Mouse (Mus musculus) CH12.LX (cell line): ENCODE results near the gene Galm. TPM values are rescaled to one million over a fixed set of nuclear protein-coding genes. Genes with fewer than 3 reads are reported as not detected.
A peak's percentile ranks its signal among the peaks of the same experiment; 100 is the strongest.
"Not testable (repeated sequence)": the region's sequence is repeated elsewhere in the genome, so short reads cannot be mapped to it uniquely, and the experiment has no call there.

ENCODE experiments used
- DNase-seq: peaks from one replicate; pipeline ENCODE4 v3.0.0-alpha.2; 2013; ENCODE audit errors: extremely low read depth
- H3K27ac ChIP-seq: 2 replicates; pipeline ENCODE4 v1.5.1; 2012; ENCODE audit warnings: low read depth, mild to moderate bottlenecking, control low read depth, moderate library complexity; ENCODE audit not compliant: insufficient read depth
- H3K27me3 ChIP-seq: replicated peaks from 2 replicates; pipeline ENCODE3; 2012; ENCODE audit warnings: inconsistent platforms
- H3K36me3 ChIP-seq, 2 experiments: replicated peaks in 1 of 2; 2 replicates each; pipeline versions ENCODE3 to v1.6.1; 2012; ENCODE audit warnings: inconsistent platforms in 1 of 2, low read length in 1 of 2, mild to moderate bottlenecking in 1 of 2, mixed read lengths in 1 of 2, moderate library complexity in 1 of 2; ENCODE audit not compliant: control insufficient read depth in 1 of 2, insufficient read depth in 1 of 2
- H3K4me1 ChIP-seq, 2 experiments: 2 replicates each; pipeline ENCODE4 v1.6.1; 2012; ENCODE audit warnings: inconsistent platforms in 1 of 2, moderate library complexity in 1 of 2; ENCODE audit not compliant: insufficient read depth in 2 of 2, control insufficient read depth in 1 of 2
- H3K4me2 ChIP-seq: 2 replicates; pipeline ENCODE4 v1.6.1; 2012; ENCODE audit warnings: low read depth, mild to moderate bottlenecking, control low read depth; ENCODE audit not compliant: poor library complexity, insufficient read depth, severe bottlenecking
- H3K4me3 ChIP-seq, 3 experiments: fragments of 150-350 bp in 1 of 3; sonication (generic) in 1 of 3; replicated peaks in 1 of 3; 2 replicates each; pipeline versions ENCODE3 to v1.5.1; 2011 to 2012; ENCODE audit warnings: low read depth in 2 of 3, low read length in 2 of 3, mild to moderate bottlenecking in 2 of 3, moderate library complexity in 2 of 3, control low read depth in 1 of 3, improper control_type of control experiment in 1 of 3, inconsistent platforms in 1 of 3, mixed read lengths in 1 of 3; ENCODE audit not compliant: poor library complexity in 1 of 3
- H3K79me2 ChIP-seq: replicated peaks from 2 replicates; pipeline ENCODE4 v1.6.1; 2012; ENCODE audit warnings: mild to moderate bottlenecking, moderate library complexity; ENCODE audit not compliant: control insufficient read depth, poor library complexity, insufficient read depth, severe bottlenecking; ENCODE audit errors: extremely low read depth
- H3K9ac ChIP-seq: 2 replicates; pipeline ENCODE4 v1.6.1; 2012; ENCODE audit warnings: low read depth, mild to moderate bottlenecking, control low read depth, moderate library complexity; ENCODE audit not compliant: insufficient read depth
- H3K9me3 ChIP-seq: replicated peaks from 2 replicates; pipeline ENCODE3; 2012; ENCODE audit warnings: low read length, inconsistent platforms, mixed read lengths
- E2F4 ChIP-seq: IDR thresholded peaks from 2 replicates; pipeline ENCODE4 v1.6.1; 2011; ENCODE audit warnings: low read depth, low read length, improper control_type of control experiment; ENCODE audit not compliant: insufficient replicate concordance
- ELF1 ChIP-seq: IDR thresholded peaks from 2 replicates; pipeline ENCODE4 v1.6.1; 2014; ENCODE audit warnings: low read depth, mild to moderate bottlenecking, inconsistent platforms, low read length, improper control_type of control experiment
- EP300 ChIP-seq: IDR thresholded peaks from 2 replicates; pipeline ENCODE4 v1.6.1; 2011; ENCODE audit warnings: low read length, improper control_type of control experiment
- GABPA ChIP-seq: IDR thresholded peaks from 2 replicates; pipeline ENCODE4 v1.6.1; 2012; ENCODE audit warnings: low read depth, low read length, improper control_type of control experiment, inconsistent platforms; ENCODE audit not compliant: insufficient replicate concordance
- MEF2A ChIP-seq: IDR thresholded peaks from 2 replicates; pipeline ENCODE4 v1.6.1; 2014; ENCODE audit warnings: low read depth, mild to moderate bottlenecking, inconsistent platforms, low read length, improper control_type of control experiment, borderline replicate concordance
- NELFE ChIP-seq: IDR thresholded peaks from 2 replicates; pipeline ENCODE4 v1.6.1; 2011; ENCODE audit warnings: low read depth, low read length, improper control_type of control experiment
- TBP ChIP-seq: conservative IDR thresholded peaks from 2 replicates; pipeline ENCODE4 v1.6.1; 2011; ENCODE audit warnings: low read depth, low read length, improper control_type of control experiment
- ZKSCAN1 ChIP-seq: IDR thresholded peaks from 2 replicates; pipeline ENCODE4 v1.6.1; 2012; ENCODE audit warnings: low read depth, inconsistent platforms, low read length, improper control_type of control experiment, borderline replicate concordance
- ZMIZ1 ChIP-seq: IDR thresholded peaks from 2 replicates; pipeline ENCODE4 v1.6.1; 2012; ENCODE audit warnings: low read depth, mild to moderate bottlenecking, inconsistent platforms, low read length, improper control_type of control experiment
- dilution Hi-C: fragments of 300-500 bp; cut with MboI; formaldehyde crosslinking; loops from 2 replicates; pipeline ENCODE4 v1.14.3; 2020; ENCODE audit warnings: low sequenced_read_pairs; ENCODE audit not compliant: extremely low pct_unique_long_range_greater_than_20kb, extremely low pct_ligation_motif_present
- in situ Hi-C: fragments of 300-500 bp; cut with MboI; formaldehyde crosslinking; loops from 3 replicates; pipeline ENCODE4 v1.14.3; 2019; ENCODE audit warnings: low sequenced_read_pairs, low pct_ligation_motif_present, low pct_unique_long_range_greater_than_20kb, mixed read lengths
- polyA plus RNA-seq: library from polyadenylated mRNA; unstranded; fragments of >175 nt; gene quantifications from 2 replicates; pipeline ENCODE4 v1.2.1, GENCODE M21; 2012; ENCODE audit warnings: low read depth; ENCODE audit not compliant: insufficient read length
- total RNA-seq, 2 experiments: library from RNA; depleted of rRNA; stranded (reverse); fragments of 300-350 nt in 1 of 2; fragments of >200 nt in 1 of 2; gene quantifications; 2 replicates each; pipeline ENCODE4 v1.2.3; 2012 to 2014

Gene Galm
- total and polyA plus RNA-seq, 3 experiments: 0.09 TPM; not detected in 2

DNA sequence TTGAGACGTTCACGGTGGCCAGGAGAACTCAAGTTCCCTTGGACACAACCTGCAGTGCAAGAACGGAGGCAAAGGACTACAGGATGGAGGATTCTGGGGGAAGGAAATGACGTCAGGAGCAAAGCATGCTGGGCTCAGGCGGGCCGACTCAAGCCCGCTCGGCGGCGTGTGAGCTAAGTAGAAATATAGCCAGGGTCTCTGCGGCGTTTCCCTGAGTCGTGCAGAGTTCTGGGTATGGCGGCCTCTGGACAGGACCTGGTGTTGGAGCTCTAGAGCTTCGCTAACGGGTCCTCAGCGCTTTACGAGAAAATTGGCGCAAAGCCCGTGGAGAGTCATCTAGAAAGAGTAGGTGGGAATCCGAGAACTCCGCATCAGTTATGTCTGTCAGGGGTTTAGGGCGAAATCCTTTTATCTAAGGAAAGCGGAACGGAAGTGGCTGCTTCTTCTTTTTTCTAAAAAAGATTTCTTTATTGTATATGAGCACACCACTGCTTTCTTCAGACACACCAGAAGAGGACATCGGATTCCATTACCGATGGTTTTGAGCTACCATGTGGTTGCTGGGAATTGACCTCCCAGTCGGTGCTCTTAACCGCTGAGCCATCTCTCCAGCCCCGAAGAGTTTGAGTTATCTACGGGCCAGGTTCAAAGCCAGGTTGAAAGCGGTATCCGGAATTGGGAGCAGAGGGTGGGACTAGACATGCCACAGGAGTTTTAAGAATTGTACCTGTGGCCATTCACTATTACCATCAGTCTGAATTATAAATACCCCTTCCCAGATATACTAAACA, 97.2 kb downstream of the Galm start, which contains the start of gene Gemin6 (continued):
- TF ChIP-seq ZMIZ1 (peak; percentile 92; the same call in 1 of the 2 replicates), ZKSCAN1 (no peak), NELFE (peak; percentile 96), ELF1 (peak; percentile 59), E2F4 (peak; percentile 75; the same call in 1 of the 2 replicates), MEF2A (0 out of 2 replicates have a peak, but pooled peaks have one; percentile 18), GABPA (peak; percentile 44; the same call in 1 of the 2 replicates)
- TF ChIP-seq, all 38 proteins: peak for 21

DNA sequence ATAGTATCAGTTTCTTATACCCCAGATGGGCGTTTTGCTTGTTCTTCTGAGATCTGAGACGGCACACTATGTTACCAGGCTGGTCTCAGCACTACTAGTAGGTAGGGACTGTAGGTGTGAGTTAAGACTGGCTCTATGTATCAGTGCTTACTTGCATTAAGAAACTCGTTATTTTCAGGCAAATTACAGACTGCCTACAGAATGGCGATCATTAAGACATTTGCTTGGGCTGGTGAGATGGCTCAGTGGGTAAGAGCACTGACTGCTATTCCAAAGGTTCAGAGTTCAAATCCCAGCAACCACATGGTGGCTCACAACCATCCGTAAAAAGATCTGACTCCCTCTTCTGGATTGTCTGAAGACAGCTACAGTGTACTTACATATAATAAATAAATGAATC, 97.9 kb downstream of the Galm start:
- Histone ChIP-seq H3K9ac (peak overlapping the region; percentile 99), H3K4me1 (peaks cover 5 to 49% of the 10 kb centered on the region in 2 experiments; a peak in 3 of 4 replicates), H3K36me3 (peaks cover 9 to 21% of the 10 kb centered on the region in 2 experiments), H3K4me3 (peak overlapping the region; percentile 63 to 86 (median 64)), H3K4me2 (peak overlapping the region; percentile 94)
- H3K27me3 ChIP-seq, in situ Hi-C loops, dilution Hi-C loops, H3K9me3 ChIP-seq, H3K27ac ChIP-seq: not testable (repeated sequence)
- peak; percentile 96 for TF ChIP-seq TBP
- TF ChIP-seq, all 38 proteins: peak for 1; not testable (repeated sequence) for 37
- peaks cover 12% of the 10 kb centered on the region for H3K79me2 ChIP-seq
- DNase-seq: peak; percentile 48

GRCm38 (mm10) chr17:80229396-80229795, 102.1 kb downstream of the Galm start:
- Histone ChIP-seq H3K4me1 (peaks cover 2 to 50% of the 10 kb centered on the region in 2 experiments; a peak in 3 of 4 replicates), H3K9ac (no peak overlapping the region), H3K36me3 (peaks cover 11 to 48% of the 10 kb centered on the region in 2 experiments), H3K4me3 (no peak overlapping the region), H3K79me2 (peaks cover 11% of the 10 kb centered on the region), H3K27me3 (no peaks in the 10 kb centered on the region), H3K9me3 (no peaks in the 10 kb centered on the region), H3K27ac (no peak overlapping the region), H3K4me2 (no peak overlapping the region)
- in situ Hi-C loops: no loop called here
- dilution Hi-C loops: no loop called here
- TF ChIP-seq ZMIZ1 (no peak), EP300 (peak; percentile 16; the same call in 1 of the 2 replicates)
- no peak for DNase-seq
